Mouse (Mus musculus) liver, embryonic 14.5 days (tissue): ENCODE results near the gene Cdc7. TPM values are rescaled to one million over a fixed set of nuclear protein-coding genes. Genes with fewer than 3 reads are reported as not detected.

ENCODE experiments used
- ATAC-seq: fragments of 200-750 bp; cut with Nextera tagmentation; 2 replicates; pipeline ENCODE4 v1.8.0; 2017; ENCODE audit warnings: moderate number of reproducible peaks, mild to moderate bottlenecking, moderate library complexity; ENCODE audit not compliant: insufficient read depth
- DNase-seq, 3 experiments: peaks; one replicate each; pipeline ENCODE4 v3.0.0-alpha.2; 2012 to 2013; ENCODE audit warnings: low read depth in 3 of 3, low spot score in 3 of 3
- H3K27ac ChIP-seq: fragments of 300-500 bp; sonication (generic); 2 replicates; pipeline ENCODE4 v1.5.1; 2014; ENCODE audit warnings: moderate library complexity, mild to moderate bottlenecking, control low read depth, inconsistent platforms
- H3K27me3 ChIP-seq: fragments of 300-500 bp; sonication (generic); 2 replicates; pipeline ENCODE4 v1.6.1; 2014; ENCODE audit warnings: mild to moderate bottlenecking, low read length, moderate library complexity; ENCODE audit not compliant: control insufficient read depth, insufficient read depth
- H3K36me3 ChIP-seq: fragments of 300-500 bp; sonication (generic); replicated peaks from 2 replicates; pipeline ENCODE4 v1.6.1; 2014; ENCODE audit warnings: low read depth; ENCODE audit not compliant: control insufficient read depth, insufficient read depth
- H3K4me1 ChIP-seq, 2 experiments: fragments of 200-500 bp in 1 of 2; fragments of 300-500 bp in 1 of 2; sonication (generic) in 1 of 2; replicated peaks; 2 replicates each; pipeline ENCODE4 v1.6.1; 2012 to 2014; ENCODE audit warnings: antibody characterized with exemption in 1 of 2, inconsistent platforms in 1 of 2, low read length in 1 of 2; ENCODE audit not compliant: control insufficient read depth in 2 of 2, insufficient read depth in 2 of 2
- H3K4me2 ChIP-seq: fragments of 300-500 bp; sonication (generic); 2 replicates; pipeline ENCODE4 v1.6.1; 2014; ENCODE audit warnings: low read depth, mild to moderate bottlenecking, control low read depth, moderate library complexity
- H3K4me3 ChIP-seq, 2 experiments: fragments of 200-500 bp in 1 of 2; fragments of 300-500 bp in 1 of 2; sonication (generic) in 1 of 2; 2 replicates each; pipeline ENCODE4 v1.5.1; 2012 to 2014; ENCODE audit warnings: low read depth in 2 of 2, low read length in 2 of 2, mild to moderate bottlenecking in 2 of 2, control low read depth in 1 of 2, inconsistent platforms in 1 of 2, moderate library complexity in 1 of 2; ENCODE audit not compliant: insufficient read depth in 1 of 2
- H3K9ac ChIP-seq: fragments of 300-500 bp; sonication (generic); replicated peaks from 2 replicates; pipeline ENCODE4 v1.6.1; 2014; ENCODE audit warnings: mild to moderate bottlenecking, control low read depth, moderate library complexity
- H3K9me3 ChIP-seq: fragments of 300-500 bp; sonication (generic); 2 replicates; pipeline ENCODE4 v1.6.1; 2016; ENCODE audit warnings: low read length, mixed read lengths; ENCODE audit not compliant: control insufficient read depth
- CTCF ChIP-seq: IDR thresholded peaks from 2 replicates; pipeline ENCODE4 v1.5.1; 2016; ENCODE audit warnings: antibody characterized with exemption, low read depth, control low read depth
- EP300 ChIP-seq: IDR thresholded peaks from 2 replicates; pipeline ENCODE4 v1.6.1; 2016; ENCODE audit warnings: antibody characterized with exemption, low read depth
- WGBS: fragments of 180-500 bp; shearing (Covaris S2); extraction: QIAGEN DNeasy Blood & Tissue Kit; methylation state at CpG from one replicate; pipeline ENCODE4 v1.1.7; 2014; ENCODE audit not compliant: insufficient replicate concordance; 5-methylcytosine and 5-hydroxymethylcytosine counted together
- polyA plus RNA-seq, 2 experiments: library from polyadenylated mRNA; depleted of rRNA in 1 of 2; stranded (reverse) in 1 of 2; unstranded in 1 of 2; fragments of >200 nt; fragmentation: Nextera tagmentation in 1 of 2; extraction: Ambion mirVana in 1 of 2; gene quantifications; 2 replicates each; pipeline versions ENCODE4 v1.2.1 to v1.2.3; 2012 to 2014

Gene Cdc7
- polyA plus RNA-seq, 2 experiments: 15.6 to 16.2 TPM

DNA sequence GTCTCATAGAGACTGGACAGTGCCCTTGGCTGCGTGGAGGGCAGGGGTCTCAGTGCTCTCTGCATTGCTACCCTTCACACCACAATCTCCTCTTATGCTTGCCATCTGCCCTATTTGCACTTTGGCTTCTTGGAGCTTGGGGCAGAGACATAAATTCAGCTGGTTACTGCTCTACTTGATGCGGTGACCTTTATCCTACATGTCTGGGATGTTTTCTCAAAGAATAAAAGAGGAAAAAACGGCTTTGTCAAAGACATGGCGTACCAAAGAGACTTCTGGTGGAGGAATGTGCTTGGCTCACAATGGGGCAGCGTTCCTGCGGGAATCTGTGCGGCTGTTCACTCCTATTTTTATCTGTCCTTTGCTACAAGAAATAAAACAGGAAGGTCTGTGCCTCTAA is 56.2 kb downstream of the Cdc7 start:
- Histone ChIP-seq H3K4me3 (no peak overlapping the region), H3K9me3 (no peaks in the 10 kb centered on the region), H3K27me3 (no peaks in the 10 kb centered on the region), H3K4me1 (peaks cover 8 to 15% of the 10 kb centered on the region in 2 experiments), H3K4me2 (no peak overlapping the region), H3K36me3 (no peaks in the 10 kb centered on the region), H3K27ac (no peak overlapping the region), H3K9ac (no peak overlapping the region)
- DNase-seq: no peak
- 74% methylated on average over 7 of the region's 7 CpGs for WGBS
- TF ChIP-seq CTCF: no peak
- no peak for TF ChIP-seq EP300
- ATAC-seq: no peak

DNA sequence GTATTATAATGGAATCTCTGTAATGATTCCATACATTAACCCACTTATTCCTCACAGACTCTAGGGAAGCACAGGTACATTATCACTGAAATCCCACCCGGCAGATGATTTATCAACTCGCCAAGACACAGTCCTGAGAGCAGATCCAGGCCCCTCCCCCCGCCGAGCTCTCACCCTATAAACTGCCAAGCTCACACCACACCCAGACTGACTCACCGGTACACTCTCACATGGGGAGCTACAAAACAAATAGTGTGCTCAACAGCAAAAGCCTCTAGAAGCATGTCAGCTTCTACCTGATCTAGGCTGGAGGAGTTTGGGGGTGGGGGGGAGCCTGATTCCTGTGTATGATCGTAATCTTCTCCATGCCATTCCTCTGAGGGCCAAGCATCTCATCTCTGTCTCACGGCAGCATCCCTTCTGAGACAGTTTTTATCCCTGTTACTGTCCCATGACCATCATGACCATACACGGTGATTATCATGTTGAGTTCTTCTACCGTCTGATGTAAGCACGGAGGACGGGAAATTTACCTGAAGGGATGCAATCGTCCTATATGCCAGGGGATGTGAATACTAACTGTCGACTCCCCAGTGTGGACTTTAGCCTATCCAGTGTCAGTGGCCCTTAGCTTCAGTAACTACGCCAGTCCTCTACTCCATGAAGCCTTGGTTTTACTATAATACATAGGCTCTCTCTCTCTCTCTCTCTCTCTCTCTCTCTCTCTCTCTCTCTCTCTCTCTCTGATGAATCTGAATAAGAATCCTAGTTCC is 57.4 kb downstream of the Cdc7 start:
- TF ChIP-seq CTCF: no peak
- TF ChIP-seq EP300: no peak
- no peak overlapping the region for H3K9ac ChIP-seq
- no peak overlapping the region for H3K4me3 ChIP-seq
- H3K4me2 ChIP-seq: no peak overlapping the region
- H3K9me3 ChIP-seq: no peaks in the 10 kb centered on the region
- H3K4me1 ChIP-seq: peaks cover 0 to 7% of the 10 kb centered on the region in 2 experiments; a peak in 2 of 4 replicates
- H3K27ac ChIP-seq: no peak overlapping the region
- WGBS: 57% methylated on average over 14 of the region's 14 CpGs
- ATAC-seq (no peak), DNase-seq (peak in 2 of 3 experiments; percentile 25 to 27)
- H3K36me3 ChIP-seq: no peaks in the 10 kb centered on the region
- H3K27me3 ChIP-seq: no peaks in the 10 kb centered on the region

DNA sequence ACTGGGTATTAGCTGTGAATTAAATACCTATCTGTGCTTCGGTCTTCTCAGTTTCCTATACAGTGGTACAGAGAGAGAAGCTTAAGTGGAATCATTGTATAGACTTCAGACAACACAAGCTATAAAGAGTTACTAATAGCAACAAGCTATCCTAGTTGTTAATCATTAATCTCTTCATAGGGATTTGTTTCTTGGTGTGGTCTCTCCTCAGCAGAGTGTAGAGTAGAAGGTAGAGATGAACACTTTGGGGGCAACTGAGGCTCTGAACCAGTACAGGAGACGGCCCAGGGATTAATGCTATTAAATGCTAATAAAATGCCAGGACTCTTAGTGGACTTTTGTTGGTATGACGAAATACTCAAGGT is 57.9 kb downstream of the Cdc7 start:
- no peak overlapping the region for H3K4me2 ChIP-seq

DNA sequence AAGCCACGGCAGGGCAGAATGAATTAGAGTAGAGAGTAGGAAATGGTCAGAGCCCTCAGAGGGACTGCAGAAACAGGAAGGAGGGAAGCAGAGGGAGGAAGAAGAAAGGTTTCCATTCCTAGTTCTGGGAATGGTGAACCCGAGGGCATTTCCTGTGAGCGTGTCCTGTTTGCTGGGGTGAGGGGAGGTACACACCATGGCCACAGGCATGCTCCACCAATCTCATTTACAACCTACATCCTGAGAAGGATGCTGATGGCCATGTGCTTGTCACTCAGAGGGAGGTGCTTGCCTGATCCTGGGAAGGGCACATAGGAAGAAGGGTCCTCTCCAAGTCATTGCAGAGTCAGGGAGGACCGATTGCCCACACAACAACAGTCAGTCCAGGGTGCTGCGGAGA is 59.8 kb downstream of the Cdc7 start:
- Histone ChIP-seq H3K9me3 (no peaks in the 10 kb centered on the region), H3K4me1 (peaks cover 0 to 7% of the 10 kb centered on the region in 2 experiments; a peak in 2 of 4 replicates), H3K27ac (no peak overlapping the region), H3K4me3 (no peak overlapping the region), H3K27me3 (no peaks in the 10 kb centered on the region), H3K4me2 (no peak overlapping the region), H3K36me3 (no peaks in the 10 kb centered on the region), H3K9ac (no peak overlapping the region)
- DNase-seq (no peak), ATAC-seq (no peak)
- WGBS: 21% methylated on average over 5 of the region's 5 CpGs
- no peak for TF ChIP-seq CTCF
- no peak for TF ChIP-seq EP300

More for the DNA sequence above, 57.9 kb downstream of the Cdc7 start:
- no peak overlapping the region for H3K4me3 ChIP-seq
- ATAC-seq: no peak
- H3K4me1 ChIP-seq: peaks cover 0 to 7% of the 10 kb centered on the region in 2 experiments; a peak in 2 of 4 replicates
- H3K27me3 ChIP-seq: no peaks in the 10 kb centered on the region
- no peak overlapping the region for H3K9ac ChIP-seq
- DNase-seq: no peak
- H3K9me3 ChIP-seq: no peaks in the 10 kb centered on the region
- TF ChIP-seq EP300 (no peak), CTCF (no peak)
- H3K27ac ChIP-seq: no peak overlapping the region
- 64% methylated on average over 3 of the region's 3 CpGs for WGBS
- no peaks in the 10 kb centered on the region for H3K36me3 ChIP-seq

DNA sequence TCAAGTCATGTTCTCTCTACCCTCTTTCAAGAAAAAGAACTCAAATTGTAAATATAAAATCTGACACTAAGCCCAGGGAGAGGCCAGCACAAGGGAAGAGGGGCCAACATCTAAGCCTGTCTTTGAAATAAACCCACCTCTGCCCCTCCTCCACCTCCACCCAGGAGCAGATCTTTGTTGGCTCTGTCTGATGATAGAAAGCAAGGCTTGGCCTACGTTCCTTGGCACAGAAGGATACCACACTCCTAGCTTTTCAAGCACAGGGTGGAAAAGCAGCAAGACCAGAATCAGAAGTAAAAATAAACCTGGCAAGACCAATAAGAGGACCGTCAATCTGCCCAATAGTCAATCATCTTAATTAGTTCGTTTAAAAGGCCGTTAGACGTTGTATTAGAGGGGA is 61.2 kb downstream of the Cdc7 start:
- no peak overlapping the region for H3K4me3 ChIP-seq
- H3K9ac ChIP-seq: no peak overlapping the region
- 65% methylated on average over 5 of the region's 5 CpGs for WGBS
- H3K4me2 ChIP-seq: no peak overlapping the region
- no peak overlapping the region for H3K27ac ChIP-seq
- no peak for TF ChIP-seq EP300
- no peak for TF ChIP-seq CTCF
- DNase-seq (no peak), ATAC-seq (no peak)
- peaks cover 0 to 5% of the 10 kb centered on the region in 2 experiments; a peak in 2 of 4 replicates for H3K4me1 ChIP-seq
- no peaks in the 10 kb centered on the region for H3K9me3 ChIP-seq
- H3K27me3 ChIP-seq: no peaks in the 10 kb centered on the region
- no peaks in the 10 kb centered on the region for H3K36me3 ChIP-seq
